Mouse (Mus musculus) limb, embryonic 13.5 days (tissue): ENCODE measurements around the gene Ddx52. TPM values are rescaled to one million over a fixed set of nuclear protein-coding genes. Genes with fewer than 3 reads are reported as not detected.

Experiments used
- ATAC-seq: fragments of 200-750 bp; cut with Nextera tagmentation; 2 replicates; pipeline ENCODE4 v1.8.0; 2017; ENCODE audit warnings: low read depth, moderate number of reproducible peaks, moderate TSS enrichment; ENCODE audit not compliant: low FRiP score
- H3K27ac ChIP-seq: fragments of 300-500 bp; sonication (generic); 2 replicates; pipeline ENCODE4 v1.5.1; 2015; ENCODE audit warnings: inconsistent platforms, mild to moderate bottlenecking, moderate library complexity
- H3K27me3 ChIP-seq: fragments of 300-500 bp; sonication (generic); 2 replicates; pipeline ENCODE4 v1.6.1; 2015; ENCODE audit warnings: mild to moderate bottlenecking, inconsistent platforms
- H3K36me3 ChIP-seq: fragments of 300-500 bp; sonication (generic); 2 replicates; pipeline ENCODE4 v1.6.1; 2015; ENCODE audit warnings: inconsistent platforms, mild to moderate bottlenecking, moderate library complexity
- H3K4me1 ChIP-seq: fragments of 300-500 bp; sonication (generic); 2 replicates; pipeline ENCODE4 v1.6.1; 2015; ENCODE audit warnings: inconsistent platforms
- H3K4me2 ChIP-seq: fragments of 300-500 bp; sonication (generic); replicated peaks from 2 replicates; pipeline ENCODE4 v1.6.1; 2015; ENCODE audit warnings: inconsistent platforms, mild to moderate bottlenecking, moderate library complexity
- H3K4me3 ChIP-seq: fragments of 300-500 bp; sonication (generic); 2 replicates; pipeline ENCODE4 v1.5.1; 2015; ENCODE audit warnings: moderate library complexity, mild to moderate bottlenecking, inconsistent platforms
- H3K9ac ChIP-seq: fragments of 300-500 bp; sonication (generic); 2 replicates; pipeline ENCODE4 v1.6.1; 2015; ENCODE audit warnings: mild to moderate bottlenecking, inconsistent platforms
- H3K9me3 ChIP-seq: fragments of 300-500 bp; sonication (generic); 2 replicates; pipeline ENCODE4 v1.6.1; 2016; ENCODE audit warnings: inconsistent platforms
- WGBS: fragments of 180-500 bp; shearing (Covaris S2); methylation state at CpG from one replicate; pipeline ENCODE4 v1.1.7; 2015; 5-methylcytosine and 5-hydroxymethylcytosine counted together
- polyA plus RNA-seq: library from polyadenylated mRNA; unstranded; fragments of >200 nt; fragmentation: Nextera tagmentation; extraction: Ambion mirVana; gene quantifications from 2 replicates; pipeline ENCODE4 v1.2.1, GENCODE M21; 2015

Gene Ddx52
- polyA plus RNA-seq, 1 experiment from 2014 or later, result 40.9 TPM

DNA sequence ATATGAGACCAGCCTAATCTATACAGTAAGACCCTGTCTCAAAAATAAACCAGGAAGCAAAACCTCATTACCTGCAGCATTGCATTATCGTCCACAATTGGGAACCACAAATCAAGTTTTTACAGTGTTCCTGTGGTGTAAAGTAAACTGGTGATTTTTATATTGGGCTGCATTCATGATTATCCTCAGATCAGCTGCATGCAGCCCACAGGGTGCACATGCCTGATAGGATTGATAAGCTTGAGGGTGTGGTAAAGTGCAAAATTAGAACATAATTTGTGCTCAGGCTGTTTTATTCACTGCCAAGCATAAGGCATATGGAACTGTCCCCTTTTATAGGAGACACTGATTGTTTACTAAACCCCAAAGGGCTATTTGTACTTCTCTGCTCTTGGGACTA is 33.6 kb downstream of the Ddx52 start:
- WGBS, result 66% methylated on average over 1 of the region's 1 CpGs
- Histone ChIP-seq H3K36me3 (peaks cover 44% of the 10 kb centered on the region), H3K27me3 (no peaks in the 10 kb centered on the region), H3K9ac (no peak overlapping the region), H3K9me3 (no peaks in the 10 kb centered on the region), H3K4me3 (no peak overlapping the region), H3K4me1 (no peaks in the 10 kb centered on the region), H3K27ac (0 out of 2 replicates have a peak overlapping the region, but pooled peaks have one; percentile 6), H3K4me2 (no peak overlapping the region)
- ATAC-seq, result no peak

DNA sequence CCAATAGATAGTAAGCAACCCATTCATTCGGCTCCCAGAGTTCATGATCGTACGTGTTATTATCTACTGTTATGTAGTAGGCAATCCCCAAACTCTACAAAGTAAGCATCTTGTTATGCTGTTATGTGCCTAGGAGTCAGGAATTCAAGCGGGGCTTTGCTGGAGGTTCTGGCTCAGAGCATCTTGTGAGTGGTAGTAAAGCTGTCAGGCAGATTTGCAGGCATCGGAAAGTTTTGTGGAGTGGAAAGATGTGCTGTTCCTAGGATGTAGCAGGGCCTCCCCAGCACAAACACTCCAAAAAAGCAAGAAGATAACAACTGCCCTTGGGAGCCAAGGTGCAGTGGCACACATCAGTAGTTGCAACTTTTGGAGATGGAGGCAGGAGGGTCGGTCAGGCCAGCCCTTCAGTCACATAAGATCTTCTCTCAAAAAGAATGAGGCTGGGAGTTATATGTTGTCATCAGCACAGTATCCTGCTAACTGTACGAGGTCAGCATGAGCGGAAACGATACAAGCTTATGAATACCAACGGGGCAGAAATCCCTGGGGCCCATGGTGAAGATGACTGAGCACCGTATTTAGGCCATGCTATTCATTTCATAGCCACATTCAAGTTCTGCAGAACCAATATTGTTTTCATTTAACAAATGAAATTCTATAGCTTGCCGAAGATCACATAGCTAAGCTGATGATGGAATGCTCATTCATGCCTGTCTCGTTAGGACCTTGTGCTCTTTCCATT is 34.5 kb downstream of the Ddx52 start:
- WGBS, result 82% methylated on average over 13 of the region's 13 CpGs
- Histone ChIP-seq H3K36me3 (peaks cover 46% of the 10 kb centered on the region), H3K27me3 (no peaks in the 10 kb centered on the region), H3K27ac (no peak overlapping the region), H3K4me1 (no peaks in the 10 kb centered on the region), H3K9ac (no peak overlapping the region), H3K4me3 (no peak overlapping the region), H3K4me2 (no peak overlapping the region), H3K9me3 (no peaks in the 10 kb centered on the region)
- ATAC-seq, result no peak

DNA sequence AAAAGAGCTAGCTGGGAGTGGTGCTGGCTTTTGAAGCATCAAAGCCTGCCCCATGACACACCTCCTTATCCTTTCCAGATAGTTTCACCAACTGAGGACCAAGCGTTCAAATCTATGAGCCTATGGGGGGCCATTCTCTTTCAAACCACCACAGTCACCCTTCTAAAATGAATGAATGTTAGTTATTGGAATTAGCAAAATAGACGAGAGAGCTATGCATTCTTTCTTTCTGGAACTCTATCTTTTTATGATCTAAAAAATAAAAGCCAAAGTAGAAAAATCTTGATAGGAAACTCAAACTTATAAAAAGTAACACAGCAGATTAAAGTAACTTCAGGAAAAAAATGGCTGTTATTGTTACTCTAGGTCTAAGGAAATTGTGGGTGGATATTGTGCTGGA is 35.9 kb downstream of the Ddx52 start:
- no peaks in the 10 kb centered on the region for H3K4me1 ChIP-seq
- no peak overlapping the region for H3K27ac ChIP-seq
- no peak overlapping the region for H3K4me2 ChIP-seq
- H3K36me3 ChIP-seq, result peaks cover 52% of the 10 kb centered on the region
- no peak overlapping the region for H3K4me3 ChIP-seq
- ATAC-seq, result no peak
- 79% methylated on average over 2 of the region's 2 CpGs for WGBS
- no peak overlapping the region for H3K9ac ChIP-seq
- no peaks in the 10 kb centered on the region for H3K27me3 ChIP-seq
- H3K9me3 ChIP-seq, result no peaks in the 10 kb centered on the region

DNA sequence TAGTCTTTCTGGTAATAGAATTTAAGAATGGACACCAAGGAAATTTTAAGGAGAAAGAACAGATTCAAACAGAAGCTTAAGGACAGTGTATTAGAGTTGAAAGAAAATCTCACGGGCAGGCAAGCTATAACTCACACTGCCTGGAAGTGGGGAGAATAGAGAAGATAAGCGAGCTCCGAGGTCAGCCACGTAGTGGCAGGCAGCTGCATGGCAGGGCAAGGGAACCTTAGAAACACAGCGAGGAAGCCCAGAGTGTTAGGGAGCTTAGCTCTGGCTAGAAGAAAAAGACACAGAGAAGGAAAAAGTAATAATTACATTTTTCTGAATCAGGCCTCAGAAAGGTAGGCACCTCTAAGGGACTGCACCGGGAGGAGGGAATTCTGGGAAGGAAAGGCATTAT is 38.1 kb downstream of the Ddx52 start:
- Histone ChIP-seq H3K4me3 (no peak overlapping the region), H3K9ac (no peak overlapping the region), H3K9me3 (no peaks in the 10 kb centered on the region), H3K4me2 (no peak overlapping the region), H3K27me3 (no peaks in the 10 kb centered on the region), H3K36me3 (peaks cover 63% of the 10 kb centered on the region), H3K4me1 (no peaks in the 10 kb centered on the region), H3K27ac (no peak overlapping the region)
- WGBS, result 84% methylated on average over 6 of the region's 6 CpGs
- no peak for ATAC-seq

DNA sequence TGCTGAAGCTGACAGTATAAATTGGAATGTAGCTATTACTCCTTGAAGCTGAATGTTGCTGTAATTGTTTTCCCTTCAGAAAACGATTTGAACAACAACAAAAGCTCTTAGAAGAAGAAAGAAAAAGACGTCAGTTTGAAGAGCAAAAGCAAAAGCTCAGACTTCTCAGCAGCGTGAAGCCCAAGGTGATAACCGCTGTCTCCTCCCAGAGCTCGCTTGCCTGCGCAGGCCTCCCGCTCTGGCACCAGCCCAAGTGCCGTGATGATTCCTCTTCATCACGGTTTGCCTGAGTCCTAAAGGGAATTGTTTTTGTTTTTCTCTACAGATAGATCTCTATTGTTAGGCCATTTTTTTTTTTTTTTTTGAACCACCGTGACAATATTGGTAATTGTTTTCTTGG is 39.5 kb downstream of the Ddx52 start:
- Histone ChIP-seq H3K27me3 (no peaks in the 10 kb centered on the region), H3K27ac (no peak overlapping the region), H3K9me3 (no peaks in the 10 kb centered on the region), H3K4me2 (no peak overlapping the region), H3K4me3 (no peak overlapping the region), H3K9ac (no peak overlapping the region), H3K36me3 (peaks cover 73% of the 10 kb centered on the region), H3K4me1 (no peaks in the 10 kb centered on the region)
- ATAC-seq, result no peak
- 83% methylated on average over 10 of the region's 10 CpGs for WGBS

DNA sequence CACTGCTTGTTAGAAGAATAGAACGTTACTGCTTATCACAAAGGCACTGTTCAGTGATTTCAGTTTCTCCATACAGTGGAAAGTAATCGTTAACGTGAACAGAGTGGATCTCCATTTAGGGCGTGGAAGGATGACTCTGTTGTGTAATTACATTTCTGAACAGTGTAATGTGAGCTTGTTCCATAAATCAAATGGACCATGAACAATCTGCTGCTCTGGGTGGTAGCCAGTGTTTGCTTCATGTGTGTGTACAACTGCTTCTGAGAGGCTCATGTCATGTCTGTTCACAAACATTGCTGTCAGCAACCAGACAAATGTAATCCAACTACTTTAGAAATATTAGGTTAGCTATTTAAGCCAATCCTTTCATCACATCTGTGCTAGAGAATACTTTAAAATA is 49.8 kb downstream of the Ddx52 start:
- H3K9me3 ChIP-seq, result no peaks in the 10 kb centered on the region
- no peak overlapping the region for H3K4me2 ChIP-seq
- H3K27me3 ChIP-seq, result no peaks in the 10 kb centered on the region
- H3K4me3 ChIP-seq, result no peak overlapping the region
- 81% methylated on average over 4 of the region's 4 CpGs for WGBS
- ATAC-seq, result no peak
- H3K27ac ChIP-seq, result no peak overlapping the region
- no peak overlapping the region for H3K9ac ChIP-seq
- peaks cover 56% of the 10 kb centered on the region for H3K36me3 ChIP-seq
- no peaks in the 10 kb centered on the region for H3K4me1 ChIP-seq

DNA sequence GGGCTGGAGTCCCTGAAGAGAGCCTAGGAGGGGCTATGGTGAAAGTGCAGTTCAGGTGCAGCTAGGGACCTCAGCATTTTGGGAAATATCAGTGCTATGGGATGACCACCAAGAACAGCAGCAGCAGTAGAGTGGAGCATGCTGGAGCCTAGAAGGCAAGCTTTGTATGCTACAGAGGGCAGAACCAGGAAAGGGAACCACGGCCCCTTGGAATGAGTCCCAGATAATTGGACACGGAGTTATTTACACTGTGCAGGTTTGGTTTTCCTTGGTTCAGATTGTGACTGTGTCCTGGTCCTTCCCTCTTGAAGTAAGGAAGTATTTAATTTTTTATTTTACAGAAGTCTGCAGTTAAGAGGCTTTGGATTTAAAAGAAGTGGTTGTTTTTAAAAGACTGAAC is 51.6 kb downstream of the Ddx52 start:
- no peaks in the 10 kb centered on the region for H3K9me3 ChIP-seq
- no peaks in the 10 kb centered on the region for H3K27me3 ChIP-seq
- peaks cover 67% of the 10 kb centered on the region for H3K36me3 ChIP-seq
- H3K4me2 ChIP-seq, result no peak overlapping the region
- no peak overlapping the region for H3K27ac ChIP-seq
- H3K4me3 ChIP-seq, result no peak overlapping the region
- no peaks in the 10 kb centered on the region for H3K4me1 ChIP-seq
- H3K9ac ChIP-seq, result no peak overlapping the region
- no peak for ATAC-seq
- WGBS, result 69% methylated on average over 2 of the region's 2 CpGs

DNA sequence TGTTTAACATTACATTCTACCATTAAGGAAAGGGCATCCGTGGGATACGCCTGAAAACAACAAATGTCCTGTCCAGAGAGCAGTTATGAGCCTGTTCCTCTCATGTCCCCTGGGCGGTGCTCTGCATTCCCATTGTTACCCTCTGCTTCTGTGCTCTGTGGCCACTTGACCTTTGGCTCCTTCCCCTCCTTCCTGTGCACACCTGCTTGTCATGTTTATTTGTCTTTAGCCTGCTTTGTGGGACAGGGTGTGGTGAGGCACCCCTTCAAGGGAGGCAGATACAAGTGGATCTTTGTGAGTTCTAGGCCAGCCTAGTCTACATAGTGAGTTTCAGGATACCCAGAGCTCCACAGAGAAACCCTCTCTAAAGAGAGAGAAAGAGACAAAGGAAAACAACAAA is 52.6 kb downstream of the Ddx52 start:
- H3K4me3 ChIP-seq, result no peak overlapping the region
- H3K4me1 ChIP-seq, result no peaks in the 10 kb centered on the region
- ATAC-seq, result no peak
- H3K9ac ChIP-seq, result no peak overlapping the region
- H3K27me3 ChIP-seq, result no peaks in the 10 kb centered on the region
- peaks cover 64% of the 10 kb centered on the region for H3K36me3 ChIP-seq
- H3K9me3 ChIP-seq, result no peaks in the 10 kb centered on the region
- WGBS, result 86% methylated on average over 3 of the region's 3 CpGs
- H3K4me2 ChIP-seq, result no peak overlapping the region
- H3K27ac ChIP-seq, result no peak overlapping the region

DNA sequence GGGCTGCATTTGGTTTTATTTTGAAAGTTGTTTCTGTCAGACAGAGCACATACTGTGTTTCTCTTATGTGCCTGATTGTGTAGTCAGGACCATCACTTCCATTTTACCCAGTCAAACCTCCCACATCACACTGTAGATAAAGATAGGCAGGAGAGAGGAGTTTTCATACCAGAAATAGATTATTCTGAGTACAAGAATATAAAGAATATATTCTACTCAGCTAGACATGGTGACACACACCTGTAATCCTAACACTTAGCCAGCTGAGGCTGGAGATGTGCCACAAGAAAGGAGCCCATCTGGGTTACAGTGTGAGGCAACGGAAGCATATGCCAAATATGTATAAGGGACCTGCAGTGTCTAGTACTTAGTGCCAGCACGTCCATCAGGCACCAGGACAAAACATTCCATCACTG is 53.7 kb downstream of the Ddx52 start:
- H3K9me3 ChIP-seq, result no peaks in the 10 kb centered on the region
- no peaks in the 10 kb centered on the region for H3K27me3 ChIP-seq
- H3K36me3 ChIP-seq, result peaks cover 57% of the 10 kb centered on the region
- H3K4me1 ChIP-seq, result no peaks in the 10 kb centered on the region
- H3K9ac ChIP-seq, result no peak overlapping the region
- no peak overlapping the region for H3K27ac ChIP-seq
- WGBS, result 84% methylated on average over 2 of the region's 2 CpGs
- H3K4me2 ChIP-seq, result no peak overlapping the region
- H3K4me3 ChIP-seq, result no peak overlapping the region
- no peak for ATAC-seq

DNA sequence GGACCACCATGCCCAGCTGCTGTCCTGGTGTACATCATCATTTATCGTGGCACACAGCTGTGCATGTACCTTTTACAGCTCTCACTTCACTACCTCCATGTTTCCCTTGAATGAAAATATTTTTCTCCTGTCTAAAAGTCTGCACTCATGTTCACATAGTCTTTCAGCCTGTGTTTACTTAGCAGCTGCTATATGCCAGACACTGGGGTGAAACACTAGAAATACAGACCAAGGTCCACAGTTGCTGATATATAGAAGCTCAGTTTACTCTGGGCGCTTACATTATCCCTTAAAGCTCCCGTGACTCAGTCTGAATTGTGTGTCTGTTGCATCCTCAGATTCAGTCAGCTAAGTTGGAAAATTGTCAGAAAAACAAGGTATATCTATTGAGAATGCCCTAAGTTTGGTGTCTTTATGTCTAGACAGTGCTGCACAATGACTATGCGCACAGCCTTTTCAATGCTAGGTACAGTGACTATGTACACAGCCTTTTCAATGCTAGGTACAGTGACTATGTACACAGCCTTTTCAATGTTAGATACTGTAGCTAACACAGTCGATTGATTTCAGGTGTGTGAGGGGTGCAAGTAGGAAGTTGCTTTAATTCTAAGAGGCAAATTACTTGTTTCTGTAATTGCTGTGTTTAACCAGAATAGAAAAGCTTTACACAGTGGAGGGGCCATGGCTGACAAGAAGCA is 55.5 kb downstream of the Ddx52 start:
- no peak for ATAC-seq
- Histone ChIP-seq H3K4me1 (no peaks in the 10 kb centered on the region), H3K36me3 (peaks cover 57% of the 10 kb centered on the region), H3K27me3 (no peaks in the 10 kb centered on the region), H3K4me2 (no peak overlapping the region), H3K9ac (no peak overlapping the region), H3K9me3 (no peaks in the 10 kb centered on the region), H3K27ac (no peak overlapping the region), H3K4me3 (no peak overlapping the region)
- WGBS, result 89% methylated on average over 5 of the region's 5 CpGs

DNA sequence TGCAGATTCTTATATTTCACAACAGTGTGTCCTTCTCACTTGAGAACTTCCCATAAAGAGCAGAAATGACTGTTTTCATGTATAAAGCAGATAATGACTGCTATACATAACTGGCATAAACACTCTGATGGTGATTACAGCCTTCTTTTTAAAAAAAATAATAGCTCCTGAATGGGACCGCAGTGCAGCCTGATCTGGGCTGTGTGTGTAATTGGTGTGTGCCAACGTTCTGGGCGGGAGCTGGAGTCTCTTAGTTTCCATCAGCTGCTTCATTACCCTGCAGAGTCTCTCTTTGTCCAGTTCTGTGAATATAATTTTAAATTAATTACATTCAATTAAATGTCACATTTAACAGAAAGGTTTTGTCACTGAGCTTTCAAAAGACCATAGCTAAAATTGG is 57.1 kb downstream of the Ddx52 start:
- no peak for ATAC-seq
- H3K4me1 ChIP-seq, result no peaks in the 10 kb centered on the region
- H3K9me3 ChIP-seq, result no peaks in the 10 kb centered on the region
- no peak overlapping the region for H3K4me2 ChIP-seq
- WGBS, result 80% methylated on average over 3 of the region's 3 CpGs
- H3K27me3 ChIP-seq, result no peaks in the 10 kb centered on the region
- H3K36me3 ChIP-seq, result peaks cover 69% of the 10 kb centered on the region
- no peak overlapping the region for H3K27ac ChIP-seq
- no peak overlapping the region for H3K4me3 ChIP-seq
- H3K9ac ChIP-seq, result no peak overlapping the region

DNA sequence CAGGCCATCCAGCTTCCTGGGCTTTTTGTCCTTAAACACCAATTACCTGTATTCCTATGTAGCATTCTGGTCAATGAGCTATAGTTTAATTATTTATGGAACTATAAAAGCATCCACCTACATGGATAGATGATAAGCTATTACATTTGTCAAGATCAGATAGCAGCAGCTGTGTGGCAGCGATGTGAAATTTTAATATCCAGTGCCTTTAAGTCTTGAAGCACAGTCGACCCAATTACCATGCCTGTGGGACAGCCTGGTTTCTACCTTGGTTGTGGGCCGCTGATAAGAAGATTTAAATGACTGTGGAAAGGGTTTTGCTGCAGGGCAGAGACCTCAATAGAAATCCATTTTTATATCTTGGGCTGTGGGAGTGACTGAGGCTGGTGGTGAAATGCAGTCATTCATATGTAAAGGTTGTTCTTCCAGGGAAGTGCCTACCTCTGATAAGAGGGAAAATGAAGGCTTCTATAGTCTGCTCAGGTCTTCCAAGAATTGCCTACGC is 57.6 kb downstream of the Ddx52 start:
- Histone ChIP-seq H3K36me3 (peaks cover 70% of the 10 kb centered on the region), H3K4me3 (no peak overlapping the region)

More for the DNA sequence above, 57.6 kb downstream of the Ddx52 start:
- Histone ChIP-seq H3K4me2 (no peak overlapping the region), H3K4me1 (no peaks in the 10 kb centered on the region), H3K27ac (no peak overlapping the region), H3K9me3 (no peaks in the 10 kb centered on the region), H3K27me3 (no peaks in the 10 kb centered on the region), H3K9ac (no peak overlapping the region)
- 88% methylated on average over 4 of the region's 4 CpGs for WGBS
- ATAC-seq, result no peak
